Mouse (Mus musculus): ENCODE measurements around the gene Ncbp3.

Gene Ncbp3

DNA sequence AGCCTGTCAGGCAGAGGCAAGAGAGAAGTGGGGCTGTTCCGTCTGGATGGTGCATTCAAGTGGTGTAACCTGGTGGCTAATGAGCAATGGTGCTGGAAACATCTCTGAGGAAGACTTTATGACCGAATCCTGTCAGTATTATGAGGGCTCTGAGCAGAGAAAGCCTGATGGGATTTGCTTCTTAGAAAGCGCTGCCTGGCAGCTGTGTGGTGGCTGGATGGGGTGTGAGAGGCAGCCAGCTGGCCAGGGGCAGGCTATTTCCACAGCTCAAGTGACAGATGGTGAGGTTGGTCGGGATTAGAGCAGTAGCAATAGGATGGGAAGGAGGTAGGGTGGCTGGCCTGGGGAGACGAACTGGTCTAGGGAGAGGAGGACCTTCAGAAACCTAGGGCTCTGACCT lies 16.0 kb upstream of the Ncbp3 start:
- no peak for DNase-seq

DNA sequence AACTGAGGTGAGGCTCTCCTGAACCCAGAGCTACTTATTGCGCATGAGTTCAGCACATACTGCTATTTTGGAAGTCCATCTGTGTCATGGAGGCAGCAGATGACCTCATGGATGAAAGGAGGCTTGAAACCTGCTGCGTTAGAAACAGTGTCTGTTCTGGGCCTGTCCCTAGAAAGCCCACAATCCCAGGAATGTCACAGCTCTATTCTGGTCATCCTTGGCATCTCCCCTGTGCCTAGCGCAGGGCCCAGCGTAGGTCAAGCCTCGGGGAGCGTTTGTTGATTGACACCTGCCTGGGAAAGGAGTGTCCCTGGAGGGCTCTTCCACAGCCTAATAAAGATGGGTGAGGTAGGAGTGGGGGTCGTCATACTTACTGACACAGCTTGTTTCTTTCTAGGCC lies 11.5 kb upstream of the Ncbp3 start:
- peak; percentile 10 for DNase-seq

DNA sequence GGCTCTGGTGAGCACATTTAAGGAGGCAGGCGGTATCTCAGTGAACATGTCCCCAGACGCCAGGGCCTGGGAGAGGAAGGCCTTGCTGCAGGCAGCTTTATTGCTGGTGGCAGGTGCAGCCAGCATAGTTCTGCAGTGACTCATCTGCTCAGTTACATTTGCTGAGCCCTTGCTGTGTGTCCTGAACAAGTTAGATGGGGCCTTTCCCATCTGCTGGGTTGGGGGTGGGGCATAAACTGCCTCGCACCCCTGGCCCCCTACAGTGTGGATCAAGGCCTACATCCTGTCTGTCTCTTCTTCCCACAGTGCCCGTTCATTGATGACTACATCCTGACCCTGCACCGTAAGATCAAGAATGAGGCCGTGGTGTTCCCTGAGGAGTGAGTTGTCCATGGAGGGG lies 10.7 kb upstream of the Ncbp3 start:
- DNase-seq = peak; percentile 15

DNA sequence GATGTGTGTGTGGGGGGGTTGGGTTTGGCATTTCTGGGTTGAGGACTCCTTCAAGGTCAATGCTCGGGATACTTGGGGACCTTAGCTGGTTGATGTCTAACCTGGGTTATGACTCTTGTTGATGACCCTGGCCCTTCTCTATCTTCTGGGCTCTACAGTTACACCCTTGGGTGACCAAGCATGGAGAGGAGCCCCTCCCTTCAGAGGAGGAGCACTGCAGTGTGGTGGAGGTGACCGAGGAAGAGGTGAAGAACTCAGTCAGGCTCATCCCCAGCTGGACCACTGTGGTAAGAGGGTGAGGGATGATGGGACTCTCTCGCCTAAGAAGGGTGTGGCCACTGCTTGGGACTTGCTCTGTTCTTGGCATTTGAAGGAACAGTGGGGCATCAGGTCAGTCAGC lies 9.9 kb upstream of the Ncbp3 start:
- DNase-seq = peak; percentile 9

DNA sequence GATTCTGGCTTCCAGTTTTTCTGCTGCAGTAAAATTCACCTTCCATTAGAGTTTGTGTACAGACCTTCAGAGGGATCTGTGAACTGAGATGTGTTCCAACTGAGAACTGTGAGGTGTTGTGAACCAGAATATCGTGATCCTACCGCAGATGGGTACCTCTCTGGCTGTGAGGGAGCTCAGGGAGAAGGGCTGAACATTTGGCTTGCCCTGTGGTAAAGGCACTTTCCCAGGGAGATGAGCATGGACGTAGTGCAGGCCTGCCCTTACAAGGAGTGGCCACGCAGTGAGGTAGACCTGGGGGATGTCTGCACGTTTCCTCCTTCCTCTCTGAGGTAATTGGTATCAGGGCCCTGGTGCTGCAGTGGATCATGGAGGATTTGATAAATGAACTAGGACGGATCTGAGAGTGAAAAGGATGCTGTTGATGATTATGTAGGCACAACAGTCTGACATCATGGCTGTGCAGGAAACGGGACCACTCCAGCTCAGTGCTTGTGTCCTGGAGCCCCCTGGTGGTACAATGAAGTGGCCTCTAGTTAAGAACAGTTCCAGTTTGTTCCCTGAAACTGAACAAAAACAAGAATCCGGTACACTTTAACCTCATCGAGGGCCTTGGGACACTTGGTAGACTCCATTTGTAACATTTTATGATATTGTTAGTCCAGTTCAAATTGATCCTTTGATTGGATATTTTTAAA lies 8.3 kb upstream of the Ncbp3 start:
- DNase-seq = peak; percentile 61

DNA sequence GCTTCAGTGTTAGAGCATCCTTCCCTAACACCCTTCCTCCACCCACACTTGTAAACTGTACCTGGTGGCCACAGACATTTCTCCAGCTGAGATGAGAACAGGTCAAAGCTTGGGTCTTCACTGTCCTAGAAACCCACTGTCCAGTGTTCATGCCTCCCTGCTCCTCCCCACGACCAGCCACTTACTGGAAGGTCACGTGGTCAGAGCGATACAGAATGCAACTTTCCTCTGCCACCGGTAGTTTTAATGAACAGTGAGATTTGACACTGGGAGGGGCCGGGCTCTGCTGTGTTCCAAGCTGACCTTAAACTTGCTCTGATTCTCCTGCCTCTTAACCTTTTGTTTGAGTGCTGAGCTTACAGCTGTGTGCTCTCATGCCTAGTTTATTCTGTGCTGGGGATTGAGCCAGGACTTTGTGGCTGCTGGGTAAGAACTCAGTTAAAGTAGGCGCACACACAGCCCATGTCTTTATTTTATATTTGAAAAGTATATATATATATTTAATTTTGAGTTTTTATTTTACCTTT lies 3.3 kb upstream of the Ncbp3 start:
- peak; percentile 13 for DNase-seq

DNA sequence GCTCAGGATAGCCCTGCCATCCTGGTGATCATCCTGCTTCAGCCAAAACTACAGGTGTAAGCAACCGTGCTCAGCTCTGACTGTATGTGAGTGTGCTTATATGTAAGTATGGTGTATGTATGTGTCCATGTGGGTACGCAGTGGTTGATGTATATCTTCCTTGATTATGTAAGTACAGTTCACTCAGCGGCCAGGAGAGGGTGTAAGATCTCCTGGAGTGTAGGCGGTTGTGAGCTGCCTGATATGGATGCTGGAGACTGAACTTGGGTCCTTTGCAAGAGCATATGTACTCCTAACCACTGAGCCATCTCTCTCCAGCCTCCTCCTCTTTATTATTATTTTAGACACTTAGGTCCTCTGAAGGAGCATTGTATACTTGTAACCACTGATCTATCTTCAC lies 2.8 kb upstream of the Ncbp3 start:
- peak; percentile 15 for DNase-seq

DNA sequence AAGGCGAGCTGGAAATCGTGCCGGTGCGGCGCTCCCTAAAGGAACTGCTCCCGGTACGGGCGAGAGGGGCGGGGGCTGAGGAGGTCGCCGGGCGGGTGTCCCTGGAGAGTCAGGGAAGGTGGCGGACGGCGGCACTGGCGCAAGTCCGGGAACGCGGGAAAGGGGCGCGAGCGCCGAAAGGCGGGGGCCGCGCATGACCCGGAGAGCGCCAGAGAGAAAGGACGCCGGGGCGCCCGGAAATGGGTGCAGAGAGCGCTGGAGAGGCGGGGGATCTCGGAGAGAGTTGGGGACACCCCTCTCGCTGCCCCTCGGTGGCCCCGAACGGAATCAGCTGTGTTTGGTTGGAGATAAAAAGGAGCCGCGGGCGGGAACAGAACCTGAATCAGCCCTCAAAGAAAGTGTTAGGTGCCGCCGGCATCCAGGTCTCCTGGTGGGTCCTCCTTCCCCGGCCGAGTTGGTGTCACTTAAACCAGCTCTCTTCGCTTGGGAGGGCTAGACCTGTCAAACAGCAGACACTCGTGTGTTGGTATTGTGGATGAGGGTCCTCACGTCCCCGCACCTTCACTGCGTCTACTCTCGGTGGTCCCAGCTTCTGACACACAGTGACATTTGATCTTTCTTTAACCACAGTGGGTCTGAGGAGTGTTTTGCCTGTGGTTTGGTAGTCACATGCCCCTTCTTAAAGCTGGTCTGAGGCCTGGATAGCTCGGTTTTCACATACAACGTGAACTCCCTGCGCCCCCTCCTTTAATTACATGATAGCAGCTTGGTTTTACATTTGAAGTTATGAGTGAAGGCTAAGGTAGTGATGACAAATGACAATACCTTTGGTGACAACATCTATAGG lies 670 bp downstream of the Ncbp3 start:
- no peak for DNase-seq

DNA sequence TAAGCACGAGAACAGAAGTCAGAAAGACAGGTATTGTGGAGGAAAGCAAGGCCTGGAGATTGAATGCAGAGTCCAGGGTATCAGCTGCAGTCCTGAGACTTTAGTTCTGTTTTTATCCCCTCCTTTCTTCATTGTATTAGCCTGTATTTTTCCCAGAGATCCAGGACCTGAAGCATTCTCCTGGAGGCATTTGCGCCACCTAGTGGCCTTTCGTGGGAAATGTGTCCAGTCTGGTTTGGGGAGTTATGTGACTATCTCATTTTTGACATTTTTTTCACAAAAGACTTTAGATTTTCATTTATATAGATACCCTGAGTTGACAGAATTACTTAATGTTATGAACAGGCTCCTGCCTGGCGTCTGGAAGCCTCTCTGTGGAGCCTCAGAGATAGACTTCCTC lies 1.8 kb downstream of the Ncbp3 start:
- DNase-seq = peak; percentile 85

DNA sequence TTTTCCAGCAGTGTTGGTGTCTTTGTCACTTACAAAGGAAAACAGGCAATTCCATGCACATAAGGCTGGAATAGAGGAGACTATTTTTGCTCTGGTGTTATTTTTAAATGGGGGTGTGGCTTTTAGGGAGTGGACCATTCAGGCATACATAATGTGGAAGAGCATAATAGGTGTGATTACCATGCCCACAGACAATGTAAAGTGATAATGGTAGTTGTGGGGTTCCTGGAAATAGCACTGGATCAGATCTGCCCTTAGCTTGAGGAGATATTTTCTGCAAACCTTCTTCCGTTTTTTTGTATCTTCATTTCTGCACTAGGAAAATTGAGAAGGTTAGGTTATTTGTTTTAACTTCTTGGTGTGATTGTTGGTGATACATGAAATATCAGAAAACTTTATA lies 5.2 kb downstream of the Ncbp3 start:
- no peak for DNase-seq

DNA sequence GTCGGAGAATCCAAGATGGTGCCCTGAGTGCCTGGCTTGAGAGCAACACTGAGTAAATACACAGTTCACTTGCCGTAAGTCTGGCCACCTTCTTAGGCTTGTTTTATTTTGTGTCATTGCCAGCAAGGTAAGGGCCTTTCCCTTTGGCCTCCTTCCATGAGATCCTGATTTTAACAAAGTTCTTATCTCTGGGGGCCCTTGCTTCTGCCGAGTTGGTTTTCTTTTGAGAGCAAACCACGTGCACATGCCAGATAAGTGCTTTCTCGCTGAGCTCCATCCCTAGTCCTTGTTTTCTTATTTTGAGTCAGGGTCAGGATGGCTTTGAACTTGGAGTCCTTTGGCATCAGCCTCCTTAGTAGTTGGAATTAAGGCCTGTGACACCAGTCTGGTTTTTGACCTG lies 10.1 kb downstream of the Ncbp3 start:
- DNase-seq = no peak

DNA sequence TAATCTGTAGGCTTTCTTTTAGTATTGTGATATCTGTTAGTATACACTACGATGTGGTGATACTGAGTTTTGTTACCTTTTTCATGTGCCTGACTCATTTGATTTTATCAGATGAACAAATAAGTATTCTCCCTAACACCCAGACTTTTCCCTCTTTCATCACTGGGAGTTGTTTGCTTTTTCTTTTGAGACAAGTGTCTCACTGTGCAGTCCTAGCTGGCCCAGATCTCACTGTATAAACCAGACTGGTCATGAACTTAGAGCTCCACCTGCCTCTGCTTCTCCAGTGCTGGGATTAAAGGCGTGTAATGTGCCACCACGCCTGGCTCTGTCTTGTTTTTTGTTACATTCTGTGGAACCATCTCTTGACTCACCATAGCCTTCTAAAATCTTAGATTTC lies 12.0 kb downstream of the Ncbp3 start:
- no peak for DNase-seq

DNA sequence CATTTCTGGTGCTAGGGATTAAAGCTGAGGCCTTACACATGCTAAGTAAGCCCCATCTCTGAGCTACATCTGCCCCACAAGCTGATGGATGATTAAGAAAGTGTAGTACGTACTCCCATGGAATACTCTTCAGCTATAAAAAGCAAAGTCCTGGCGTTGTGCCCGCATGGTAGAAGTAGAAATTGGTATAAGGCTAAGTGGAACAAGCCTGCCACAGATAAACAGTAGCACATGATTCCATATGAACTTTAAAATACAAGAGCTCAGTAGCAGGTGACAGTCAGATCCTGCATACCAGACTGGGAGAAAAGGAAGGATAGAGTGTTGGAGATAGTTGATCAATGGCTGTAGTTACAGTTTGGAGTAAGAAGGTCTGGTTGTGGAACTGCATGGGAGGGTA lies 13.8 kb downstream of the Ncbp3 start:
- DNase-seq = no peak

DNA sequence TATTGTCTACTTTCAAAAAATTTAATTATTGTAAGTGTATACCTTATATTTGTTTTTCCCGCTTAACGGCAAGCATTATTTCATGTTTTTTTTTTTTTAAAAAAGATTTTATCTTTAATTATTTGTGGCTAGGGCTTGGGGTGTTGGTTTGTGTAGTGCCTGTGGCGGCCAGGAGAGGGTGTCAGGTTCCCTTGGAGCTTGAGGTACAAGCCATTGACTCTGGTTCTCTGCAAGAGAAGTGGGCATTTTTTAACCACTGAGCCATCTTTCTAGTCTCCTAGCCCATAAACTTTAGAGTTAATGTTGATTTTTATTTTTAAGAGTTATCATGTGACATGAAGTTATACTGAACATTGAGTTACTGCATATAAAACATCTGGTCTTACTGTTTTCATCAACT lies 24.3 kb downstream of the Ncbp3 start:
- DNase-seq = no peak

DNA sequence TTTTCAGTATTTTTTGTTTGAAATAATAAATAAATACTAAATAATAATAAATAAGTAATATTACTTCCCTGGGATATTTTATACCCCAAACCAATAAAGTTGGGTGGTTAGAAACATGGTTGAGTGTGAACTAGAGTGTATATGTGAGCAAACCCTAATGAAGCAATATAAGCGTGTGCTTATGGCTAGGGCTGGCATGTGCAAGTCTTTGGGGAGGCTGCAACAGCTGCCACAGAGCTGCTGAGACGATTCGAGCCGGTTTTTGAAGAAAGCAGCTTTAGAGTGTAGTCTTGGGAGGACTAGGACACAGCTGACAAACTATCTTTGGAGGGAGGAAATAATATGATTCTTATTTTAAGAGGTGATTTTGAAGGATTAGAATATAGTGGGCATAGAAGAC lies 28.7 kb downstream of the Ncbp3 start:
- DNase-seq = no peak

DNA sequence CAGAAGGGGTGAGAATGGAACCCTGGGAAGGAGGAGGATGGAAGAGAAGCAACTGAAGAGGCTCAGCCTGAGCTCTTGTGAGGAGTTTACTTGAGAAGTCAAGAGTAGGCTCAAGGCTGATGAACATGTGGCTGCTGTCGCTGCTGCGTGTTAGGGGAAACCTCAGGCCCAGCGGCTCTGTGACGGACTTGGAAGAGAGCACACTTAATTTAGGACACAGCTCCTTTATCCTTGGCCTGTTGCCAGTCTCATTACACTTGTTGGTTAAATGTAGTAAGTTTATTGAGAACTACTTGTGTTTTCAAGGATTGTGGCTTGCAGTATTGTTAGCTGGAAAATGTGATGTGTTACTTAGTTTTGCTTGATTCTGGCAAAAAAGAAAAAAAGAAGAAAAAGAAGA lies 29.1 kb downstream of the Ncbp3 start:
- no peak for DNase-seq

DNA sequence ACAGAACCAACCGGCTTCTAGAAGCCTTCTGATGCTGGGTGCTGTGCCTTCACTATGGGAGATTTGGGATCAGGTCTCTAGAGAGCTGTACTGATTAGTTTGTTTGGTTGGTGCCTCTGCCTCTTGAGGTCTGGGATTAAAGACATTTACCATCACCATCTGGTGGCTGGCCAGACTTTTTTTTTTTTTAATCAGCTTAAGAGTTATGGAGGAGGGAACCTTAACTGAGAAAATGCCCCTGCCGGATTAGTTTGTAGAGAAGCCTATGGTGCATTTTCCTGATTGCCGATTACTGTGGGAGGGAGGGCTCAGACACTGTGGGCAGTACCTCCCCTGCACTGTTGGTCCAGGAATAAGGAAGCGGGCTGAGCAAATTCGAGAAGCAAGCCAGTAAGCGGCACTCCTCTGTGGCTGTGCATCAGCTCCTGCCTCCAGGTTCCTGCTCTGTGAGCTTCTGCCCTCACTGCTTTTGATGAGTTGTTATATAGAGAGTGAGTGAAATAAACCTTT lies 29.7 kb downstream of the Ncbp3 start:
- DNase-seq = no peak

DNA sequence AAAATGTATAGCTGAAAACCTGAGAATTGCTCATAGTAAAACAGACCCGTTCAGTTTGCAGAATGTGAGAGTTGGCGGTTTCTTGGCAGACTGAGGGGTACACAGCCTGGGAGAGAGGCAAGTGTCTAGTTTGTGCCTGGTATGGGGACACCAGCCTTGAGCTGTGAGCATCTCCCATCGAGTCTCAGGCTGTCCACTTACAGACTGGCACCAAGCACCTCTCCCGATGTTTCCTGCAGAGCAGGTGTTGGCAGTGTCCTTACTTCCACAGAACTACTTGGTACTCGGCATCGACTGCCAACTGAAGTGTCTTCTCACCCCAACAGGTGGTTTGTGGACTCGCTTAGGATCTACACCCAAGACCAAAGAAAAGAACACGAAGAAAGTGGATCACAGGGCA lies 31.0 kb downstream of the Ncbp3 start:
- DNase-seq = no peak

DNA sequence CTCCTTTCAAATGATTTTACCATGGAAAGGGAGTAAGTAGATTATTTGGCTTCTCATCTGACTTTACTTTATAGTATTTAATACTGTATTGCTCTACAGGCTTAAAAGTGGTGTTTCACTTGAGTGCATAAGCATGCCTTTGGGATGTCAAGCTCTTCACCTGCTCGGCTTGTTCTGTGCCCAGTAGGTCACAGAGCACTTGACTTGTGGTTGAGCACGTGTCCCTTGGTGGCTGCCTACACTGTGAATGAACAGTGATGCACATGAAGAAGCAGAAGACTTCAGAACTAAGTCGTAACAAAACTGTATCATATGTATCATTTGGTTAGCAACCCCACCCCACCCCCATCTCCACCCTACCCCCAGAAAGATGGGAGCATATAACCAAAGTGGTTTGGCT lies 32.7 kb downstream of the Ncbp3 start:
- no peak for DNase-seq

DNA sequence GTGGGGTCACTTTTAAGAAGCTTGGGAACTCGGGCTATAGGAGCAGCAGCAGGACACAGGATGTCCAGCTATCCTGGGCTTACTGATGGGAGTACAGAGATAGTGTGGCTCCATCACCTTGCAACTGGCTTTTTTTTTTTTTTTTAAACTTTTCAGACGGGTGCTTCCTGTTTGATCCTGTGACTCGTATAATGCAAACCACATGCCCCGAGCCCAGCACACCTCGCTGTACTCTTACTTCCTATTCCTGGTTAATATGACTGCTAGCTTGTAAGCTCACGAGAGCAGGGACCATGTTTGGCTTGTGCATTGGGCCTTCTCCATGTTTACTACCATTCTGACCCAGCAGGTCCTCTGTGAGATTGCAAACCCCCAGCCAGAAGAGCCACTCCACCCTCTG lies 36.7 kb downstream of the Ncbp3 start:
- no peak for DNase-seq

DNA sequence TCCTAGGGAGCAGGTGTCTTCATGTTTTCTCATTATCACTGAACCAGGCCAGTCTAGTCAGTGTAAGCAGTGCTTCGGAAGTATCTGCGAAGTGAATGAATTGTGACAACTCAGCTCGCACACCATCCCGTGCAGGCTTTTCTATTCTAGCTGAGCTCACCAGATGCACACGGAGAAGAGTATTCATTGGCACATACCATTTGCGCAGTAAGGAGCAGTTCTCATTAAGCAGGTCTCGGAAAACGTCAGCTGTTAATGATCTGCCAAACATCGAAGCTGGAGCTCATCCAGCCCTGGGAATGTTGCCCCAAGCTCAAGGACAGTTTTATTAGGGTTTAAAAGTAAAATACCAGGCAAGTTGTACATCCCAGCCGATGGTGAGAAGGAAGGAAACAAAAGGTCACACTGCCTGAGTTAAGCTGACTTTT lies 37.2 kb downstream of the Ncbp3 start:
- DNase-seq = peak; percentile 10

DNA sequence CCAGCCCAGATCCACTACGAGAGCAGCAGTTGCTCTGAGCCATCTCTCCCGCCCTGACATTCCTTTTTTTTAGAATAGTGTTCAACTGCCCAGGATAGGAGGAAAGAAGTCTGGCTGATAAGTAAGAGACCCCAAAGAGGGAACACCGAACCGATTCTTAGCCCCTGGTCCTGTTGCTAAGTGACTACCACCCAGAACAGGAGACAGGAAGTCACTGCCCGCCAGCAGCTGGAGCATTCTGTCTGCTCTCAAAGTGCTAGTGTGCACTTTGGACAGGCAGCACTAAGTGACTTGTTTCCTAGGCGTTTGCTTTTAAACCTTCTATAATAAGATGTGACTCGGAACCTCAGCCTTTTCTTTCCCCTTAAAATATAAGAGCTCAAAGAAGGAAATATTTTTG lies 37.8 kb downstream of the Ncbp3 start:
- no peak for DNase-seq

DNA sequence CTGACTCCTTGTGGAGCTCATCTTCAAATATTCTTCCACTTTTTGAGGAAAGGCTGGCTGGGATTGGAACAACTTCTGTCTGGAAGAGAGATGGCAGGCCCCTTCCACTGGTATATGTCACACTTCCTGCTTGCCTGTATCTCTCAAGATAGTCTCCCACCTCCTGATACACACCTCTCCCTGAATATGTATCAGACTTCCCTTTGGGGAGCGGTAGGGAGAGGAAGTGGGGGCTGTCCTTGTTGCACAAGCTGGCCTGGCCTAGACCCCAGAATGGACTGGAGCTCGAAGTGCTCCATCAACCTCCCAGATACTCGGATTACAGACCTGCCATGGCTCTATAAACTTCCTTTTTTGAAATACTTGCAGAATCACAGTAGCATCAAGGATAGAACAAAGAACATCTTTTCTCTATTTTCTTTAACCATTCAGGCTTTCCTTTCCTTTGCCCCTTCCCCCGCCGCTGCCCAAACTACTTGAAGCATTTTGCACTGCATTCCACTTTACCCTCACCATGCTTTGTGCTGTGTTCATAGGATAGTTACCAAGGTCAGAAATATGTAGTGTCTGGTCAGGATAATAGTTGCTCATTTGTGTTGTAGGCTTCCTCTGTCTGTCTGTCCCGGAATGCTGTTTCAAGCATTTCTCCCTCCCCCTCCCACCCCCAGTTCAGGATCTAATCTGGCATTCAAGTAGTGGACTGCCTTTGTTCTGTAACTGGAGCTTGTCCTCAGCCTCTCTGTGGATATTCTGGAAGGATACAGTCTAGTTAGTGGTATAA lies 40.3 kb downstream of the Ncbp3 start:
- no peak for DNase-seq

Measured in cerebellum, adult 9-10 months (tissue).